Mouse (Mus musculus) CH12.LX (cell line): Measurements from ENCODE around the gene Nelfcd. TPM values are rescaled to one million over a fixed set of nuclear protein-coding genes. Genes with fewer than 3 reads are reported as not detected.

Experiments used
- DNase-seq: peaks from one replicate; pipeline ENCODE4 v3.0.0-alpha.2; 2013; ENCODE audit errors: extremely low read depth
- H3K27ac ChIP-seq: 2 replicates; pipeline ENCODE4 v1.5.1; 2012; ENCODE audit warnings: low read depth, mild to moderate bottlenecking, control low read depth, moderate library complexity; ENCODE audit not compliant: insufficient read depth
- H3K27me3 ChIP-seq: replicated peaks from 2 replicates; pipeline ENCODE3; 2012; ENCODE audit warnings: inconsistent platforms
- H3K36me3 ChIP-seq, 2 experiments: replicated peaks in 1 of 2; 2 replicates each; pipeline versions ENCODE3 to v1.6.1; 2012; ENCODE audit warnings: inconsistent platforms in 1 of 2, low read length in 1 of 2, mild to moderate bottlenecking in 1 of 2, mixed read lengths in 1 of 2, moderate library complexity in 1 of 2; ENCODE audit not compliant: control insufficient read depth in 1 of 2, insufficient read depth in 1 of 2
- H3K4me1 ChIP-seq, 2 experiments: 2 replicates each; pipeline ENCODE4 v1.6.1; 2012; ENCODE audit warnings: inconsistent platforms in 1 of 2, moderate library complexity in 1 of 2; ENCODE audit not compliant: insufficient read depth in 2 of 2, control insufficient read depth in 1 of 2
- H3K4me2 ChIP-seq: 2 replicates; pipeline ENCODE4 v1.6.1; 2012; ENCODE audit warnings: low read depth, mild to moderate bottlenecking, control low read depth; ENCODE audit not compliant: poor library complexity, insufficient read depth, severe bottlenecking
- H3K4me3 ChIP-seq, 3 experiments: fragments of 150-350 bp in 1 of 3; sonication (generic) in 1 of 3; replicated peaks in 1 of 3; 2 replicates each; pipeline versions ENCODE3 to v1.5.1; 2011 to 2012; ENCODE audit warnings: low read depth in 2 of 3, low read length in 2 of 3, mild to moderate bottlenecking in 2 of 3, moderate library complexity in 2 of 3, control low read depth in 1 of 3, improper control_type of control experiment in 1 of 3, inconsistent platforms in 1 of 3, mixed read lengths in 1 of 3; ENCODE audit not compliant: poor library complexity in 1 of 3
- H3K79me2 ChIP-seq: replicated peaks from 2 replicates; pipeline ENCODE4 v1.6.1; 2012; ENCODE audit warnings: mild to moderate bottlenecking, moderate library complexity; ENCODE audit not compliant: control insufficient read depth, poor library complexity, insufficient read depth, severe bottlenecking; ENCODE audit errors: extremely low read depth
- H3K9ac ChIP-seq: 2 replicates; pipeline ENCODE4 v1.6.1; 2012; ENCODE audit warnings: low read depth, mild to moderate bottlenecking, control low read depth, moderate library complexity; ENCODE audit not compliant: insufficient read depth
- H3K9me3 ChIP-seq: replicated peaks from 2 replicates; pipeline ENCODE3; 2012; ENCODE audit warnings: low read length, inconsistent platforms, mixed read lengths
- BHLHE40 ChIP-seq: IDR thresholded peaks from 2 replicates; pipeline ENCODE4 v1.6.1; 2011; ENCODE audit warnings: mild to moderate bottlenecking, low read depth, low read length, improper control_type of control experiment
- CHD1 ChIP-seq: IDR thresholded peaks from 2 replicates; pipeline ENCODE4 v1.6.1; 2012; ENCODE audit warnings: low read depth, low read length, improper control_type of control experiment, inconsistent platforms
- CHD2 ChIP-seq: IDR thresholded peaks from 2 replicates; pipeline ENCODE4 v1.6.1; 2011; ENCODE audit warnings: low read length, improper control_type of control experiment
- ELF1 ChIP-seq: IDR thresholded peaks from 2 replicates; pipeline ENCODE4 v1.6.1; 2014; ENCODE audit warnings: low read depth, mild to moderate bottlenecking, inconsistent platforms, low read length, improper control_type of control experiment
- EP300 ChIP-seq: IDR thresholded peaks from 2 replicates; pipeline ENCODE4 v1.6.1; 2011; ENCODE audit warnings: low read length, improper control_type of control experiment
- ETS1 ChIP-seq: conservative IDR thresholded peaks from 2 replicates; pipeline ENCODE4 v1.6.1; 2012; ENCODE audit warnings: low read depth, mild to moderate bottlenecking, inconsistent platforms, low read length, improper control_type of control experiment, moderate library complexity
- GABPA ChIP-seq: IDR thresholded peaks from 2 replicates; pipeline ENCODE4 v1.6.1; 2012; ENCODE audit warnings: low read depth, low read length, improper control_type of control experiment, inconsistent platforms; ENCODE audit not compliant: insufficient replicate concordance
- HCFC1 ChIP-seq: IDR thresholded peaks from 2 replicates; pipeline ENCODE4 v1.6.1; 2012; ENCODE audit warnings: low read depth, mild to moderate bottlenecking, inconsistent platforms, low read length, improper control_type of control experiment
- IRF4 ChIP-seq: IDR thresholded peaks from 2 replicates; pipeline ENCODE4 v1.6.1; 2014; ENCODE audit warnings: low read depth, mild to moderate bottlenecking, inconsistent platforms, low read length, improper control_type of control experiment
- JUN ChIP-seq: IDR thresholded peaks from 2 replicates; pipeline ENCODE4 v1.6.1; 2011; ENCODE audit warnings: low read depth, mild to moderate bottlenecking, low read length, improper control_type of control experiment, moderate library complexity; ENCODE audit not compliant: insufficient read depth
- JUND ChIP-seq: conservative IDR thresholded peaks from 2 replicates; pipeline ENCODE4 v1.6.1; 2011; ENCODE audit warnings: low read depth, low read length, improper control_type of control experiment
- MAFK ChIP-seq: IDR thresholded peaks from 2 replicates; pipeline ENCODE4 v1.6.1; 2011; ENCODE audit warnings: low read length, improper control_type of control experiment; ENCODE audit not compliant: insufficient replicate concordance
- MAX ChIP-seq: IDR thresholded peaks from 2 replicates; pipeline ENCODE4 v1.6.1; 2011; ENCODE audit warnings: low read length, improper control_type of control experiment
- MAZ ChIP-seq: IDR thresholded peaks from 2 replicates; pipeline ENCODE4 v1.6.1; 2012; ENCODE audit warnings: low read depth, mild to moderate bottlenecking, inconsistent platforms, low read length, improper control_type of control experiment, moderate library complexity
- MEF2A ChIP-seq: IDR thresholded peaks from 2 replicates; pipeline ENCODE4 v1.6.1; 2014; ENCODE audit warnings: low read depth, mild to moderate bottlenecking, inconsistent platforms, low read length, improper control_type of control experiment, borderline replicate concordance
- MXI1 ChIP-seq: IDR thresholded peaks from 2 replicates; pipeline ENCODE4 v1.6.1; 2011; ENCODE audit warnings: mild to moderate bottlenecking, low read depth, low read length, improper control_type of control experiment
- MYC ChIP-seq: IDR thresholded peaks from 2 replicates; pipeline ENCODE4 v1.6.1; 2011; ENCODE audit warnings: low read depth, mild to moderate bottlenecking, improper control_type of control experiment, low read length
- NELFE ChIP-seq: IDR thresholded peaks from 2 replicates; pipeline ENCODE4 v1.6.1; 2011; ENCODE audit warnings: low read depth, low read length, improper control_type of control experiment
- PAX5 ChIP-seq: IDR thresholded peaks from 2 replicates; pipeline ENCODE4 v1.6.1; 2012; ENCODE audit warnings: low read length, inconsistent platforms, mixed read lengths
- RAD21 ChIP-seq: IDR thresholded peaks from 2 replicates; pipeline ENCODE4 v1.6.1; 2011; ENCODE audit warnings: low read depth, mild to moderate bottlenecking, low read length, improper control_type of control experiment, moderate library complexity
- RCOR1 ChIP-seq: conservative IDR thresholded peaks from 2 replicates; pipeline ENCODE4 v1.6.1; 2012; ENCODE audit warnings: low read depth, mild to moderate bottlenecking, inconsistent platforms, low read length, improper control_type of control experiment
- SIN3A ChIP-seq: IDR thresholded peaks from 2 replicates; pipeline ENCODE4 v1.6.1; 2012; ENCODE audit warnings: low read length, improper control_type of control experiment, inconsistent platforms
- SMC3 ChIP-seq: IDR thresholded peaks from 2 replicates; pipeline ENCODE4 v1.6.1; 2011; ENCODE audit warnings: low read depth, low read length, improper control_type of control experiment
- TCF12 ChIP-seq: IDR thresholded peaks from 2 replicates; pipeline ENCODE4 v1.6.1; 2014; ENCODE audit warnings: low read depth, mild to moderate bottlenecking, inconsistent platforms, low read length, improper control_type of control experiment
- UBTF ChIP-seq: IDR thresholded peaks from 2 replicates; pipeline ENCODE4 v1.6.1; 2012; ENCODE audit warnings: low read depth, mild to moderate bottlenecking, inconsistent platforms, low read length, improper control_type of control experiment, moderate library complexity
- ZC3H11A ChIP-seq: IDR thresholded peaks from 2 replicates; pipeline ENCODE4 v1.6.1; 2012; ENCODE audit warnings: low read depth, mild to moderate bottlenecking, inconsistent platforms, low read length, improper control_type of control experiment
- ZMIZ1 ChIP-seq: IDR thresholded peaks from 2 replicates; pipeline ENCODE4 v1.6.1; 2012; ENCODE audit warnings: low read depth, mild to moderate bottlenecking, inconsistent platforms, low read length, improper control_type of control experiment
- dilution Hi-C: fragments of 300-500 bp; cut with MboI; formaldehyde crosslinking; loops from 2 replicates; pipeline ENCODE4 v1.14.3; 2020; ENCODE audit warnings: low sequenced_read_pairs; ENCODE audit not compliant: extremely low pct_unique_long_range_greater_than_20kb, extremely low pct_ligation_motif_present
- in situ Hi-C: fragments of 300-500 bp; cut with MboI; formaldehyde crosslinking; loops from 3 replicates; pipeline ENCODE4 v1.14.3; 2019; ENCODE audit warnings: low sequenced_read_pairs, low pct_ligation_motif_present, low pct_unique_long_range_greater_than_20kb, mixed read lengths
- polyA plus RNA-seq: library from polyadenylated mRNA; unstranded; fragments of >175 nt; gene quantifications from 2 replicates; pipeline ENCODE4 v1.2.1, GENCODE M21; 2012; ENCODE audit warnings: low read depth; ENCODE audit not compliant: insufficient read length
- total RNA-seq, 2 experiments: library from RNA; depleted of rRNA; stranded (reverse); fragments of 300-350 nt in 1 of 2; fragments of >200 nt in 1 of 2; gene quantifications; 2 replicates each; pipeline ENCODE4 v1.2.3; 2012 to 2014

The Nelfcd gene
- total and polyA plus RNA-seq, 3 experiments = 39.1 to 50.5 (median 44.6) TPM

DNA sequence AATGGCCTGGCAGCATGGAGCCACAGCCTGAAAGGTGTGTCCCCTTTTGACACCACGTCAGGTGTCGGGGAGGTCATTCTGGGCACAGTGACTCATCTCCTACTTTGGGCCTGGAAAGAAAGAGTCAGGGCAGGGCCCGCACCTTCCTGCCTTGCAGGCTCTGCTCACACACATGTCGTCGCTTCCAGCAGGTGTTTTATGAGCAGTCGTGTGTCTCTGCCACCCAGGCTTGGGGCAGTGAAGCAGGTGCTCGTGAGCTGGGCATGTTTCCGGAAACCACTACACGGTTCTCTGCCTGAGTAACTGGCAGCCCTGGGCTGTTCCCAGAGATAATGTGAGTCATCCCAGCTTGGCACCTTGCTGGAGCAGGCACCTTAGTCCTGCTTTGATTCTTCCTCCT is 26.9 kb downstream of the Nelfcd start:
- peaks cover 13% of the 10 kb centered on the region for H3K79me2 ChIP-seq
- H3K9me3 ChIP-seq = no peaks in the 10 kb centered on the region
- peak; percentile 90 for DNase-seq
- TF ChIP-seq MXI1 (peak; percentile 68; the same call in 1 of the 2 replicates), JUND (peak; percentile 81), HCFC1 (peak; percentile 25; the same call in 1 of the 2 replicates), MAX (peak; percentile 82), EP300 (peak; percentile 94), RAD21 (no peak; the same call in 1 of the 2 replicates), UBTF (no peak), SMC3 (no peak), ELF1 (peak; percentile 32; the same call in 1 of the 2 replicates), GABPA (no peak), BHLHE40 (peak; percentile 99), RCOR1 (peak; percentile 76; the same call in 1 of the 2 replicates), CHD1 (0 out of 2 replicates have a peak, but pooled peaks have one; percentile 43), TCF12 (peak; percentile 99), PAX5 (no peak), MYC (peak; percentile 85), JUN (peak; percentile 93), MAZ (peak; percentile 90; the same call in 1 of the 2 replicates), NELFE (no peak), ETS1 (peak; percentile 99), ZC3H11A (no peak), CHD2 (peak; percentile 53; the same call in 1 of the 2 replicates), IRF4 (peak; percentile 88), MEF2A (peak; percentile 98), ZMIZ1 (0 out of 2 replicates have a peak, but pooled peaks have one; percentile 26), MAFK (no peak), SIN3A (peak; percentile 68)
- TF ChIP-seq, all 38 proteins: peak for 19
- dilution Hi-C loops = no loop called here
- Histone ChIP-seq H3K4me1 (peaks cover 29 to 58% of the 10 kb centered on the region in 2 experiments), H3K27ac (0 out of 2 replicates have a peak overlapping the region, but pooled peaks have one; percentile 4), H3K27me3 (peaks cover 1% of the 10 kb centered on the region), H3K4me3 (no peak overlapping the region), H3K9ac (no peak overlapping the region), H3K36me3 (no peaks in the 10 kb centered on the region), H3K4me2 (peak overlapping the region; percentile 23; the same call in 1 of the 2 replicates)
- in situ Hi-C loops = no loop called here
